Mouse (Mus musculus) forebrain, embryonic 13.5 days (tissue): ENCODE data around the gene Ephb2. TPM values are rescaled to one million over a fixed set of nuclear protein-coding genes. Genes with fewer than 3 reads are reported as not detected.

Experiments
- ATAC-seq: fragments of 200-750 bp; cut with Nextera tagmentation; 2 replicates; pipeline ENCODE4 v1.8.0; 2017
- H3K27ac ChIP-seq: fragments of 300-500 bp; sonication (generic); 2 replicates; pipeline ENCODE4 v1.5.1; 2015; ENCODE audit warnings: inconsistent platforms, mild to moderate bottlenecking, moderate library complexity
- H3K27me3 ChIP-seq: fragments of 300-500 bp; sonication (generic); 2 replicates; pipeline ENCODE4 v1.6.1; 2015; ENCODE audit warnings: mild to moderate bottlenecking, inconsistent platforms
- H3K36me3 ChIP-seq: fragments of 300-500 bp; sonication (generic); 2 replicates; pipeline ENCODE4 v1.6.1; 2015; ENCODE audit warnings: mild to moderate bottlenecking, inconsistent platforms; ENCODE audit not compliant: poor library complexity, severe bottlenecking
- H3K4me1 ChIP-seq: fragments of 300-500 bp; sonication (generic); 2 replicates; pipeline ENCODE4 v1.6.1; 2015; ENCODE audit warnings: inconsistent platforms
- H3K4me2 ChIP-seq: fragments of 300-500 bp; sonication (generic); 2 replicates; pipeline ENCODE4 v1.6.1; 2015; ENCODE audit warnings: inconsistent platforms, mild to moderate bottlenecking, moderate library complexity
- H3K4me3 ChIP-seq: fragments of 300-500 bp; sonication (generic); 2 replicates; pipeline ENCODE4 v1.5.1; 2015; ENCODE audit warnings: mild to moderate bottlenecking, inconsistent platforms
- H3K9ac ChIP-seq: fragments of 300-500 bp; sonication (generic); 2 replicates; pipeline ENCODE4 v1.6.1; 2015; ENCODE audit warnings: mild to moderate bottlenecking, inconsistent platforms
- H3K9me3 ChIP-seq: fragments of 300-500 bp; sonication (generic); replicated peaks from 2 replicates; pipeline ENCODE4 v1.6.1; 2016; ENCODE audit warnings: inconsistent platforms
- WGBS: fragments of 180-500 bp; shearing (Covaris S2); methylation state at CpG from one replicate; pipeline ENCODE4 v1.1.7; 2015; 5-methylcytosine and 5-hydroxymethylcytosine counted together
- polyA plus RNA-seq: library from polyadenylated mRNA; unstranded; fragments of >200 nt; fragmentation: Nextera tagmentation; extraction: Ambion mirVana; gene quantifications from 2 replicates; pipeline ENCODE4 v1.2.1, GENCODE M21; 2015

Gene Ephb2
- polyA plus RNA-seq, 1 experiment from 2014 or later = 10.7 TPM

- no peak overlapping the region for H3K4me3 ChIP-seq
- no peaks in the 10 kb centered on the region for H3K9me3 ChIP-seq
- WGBS = 79% methylated on average over 8 of the region's 8 CpGs
- H3K27me3 ChIP-seq = peaks cover 13% of the 10 kb centered on the region
- peaks cover 11% of the 10 kb centered on the region for H3K36me3 ChIP-seq
- no peak overlapping the region for H3K4me2 ChIP-seq
- peak overlapping the region; percentile 58; the same call in 1 of the 2 replicates for H3K9ac ChIP-seq
- ATAC-seq = no peak
- H3K27ac ChIP-seq = peak overlapping the region; percentile 96
- H3K4me1 ChIP-seq = peaks cover 97% of the 10 kb centered on the region
These were observed 81.5 kb downstream of the Ephb2 start for GRCm38 (mm10) chr4:136754256-136754655.

GRCm38 (mm10) chr4:136751355-136752020 lies 84.3 kb downstream of the Ephb2 start:
- peak overlapping the region; percentile 84 for H3K27ac ChIP-seq
- H3K4me2 ChIP-seq = peak overlapping the region; percentile 49
- H3K36me3 ChIP-seq = no peaks in the 10 kb centered on the region
- WGBS = 13% methylated on average over 4 of the region's 4 CpGs
- no peak overlapping the region for H3K9ac ChIP-seq
- H3K4me3 ChIP-seq = no peak overlapping the region
- H3K27me3 ChIP-seq = peaks cover 33% of the 10 kb centered on the region
- H3K9me3 ChIP-seq = no peaks in the 10 kb centered on the region
- ATAC-seq = no peak
- peaks cover 76% of the 10 kb centered on the region for H3K4me1 ChIP-seq

GRCm38 (mm10) chr4:136750578-136751338 lies 85.0 kb downstream of the Ephb2 start:
- Histone ChIP-seq H3K4me2 (peak overlapping the region; percentile 49), H3K4me1 (peaks cover 69% of the 10 kb centered on the region), H3K27me3 (peaks cover 33% of the 10 kb centered on the region), H3K27ac (peak overlapping the region; percentile 84), H3K9ac (peak overlapping the region; percentile 55), H3K9me3 (no peaks in the 10 kb centered on the region), H3K36me3 (no peaks in the 10 kb centered on the region), H3K4me3 (no peak overlapping the region)
- peak; percentile 44 for ATAC-seq
- WGBS = 3% methylated on average over 19 of the region's 19 CpGs

GRCm38 (mm10) chr4:136749851-136750577 lies 85.8 kb downstream of the Ephb2 start:
- Histone ChIP-seq H3K4me1 (peaks cover 61% of the 10 kb centered on the region), H3K9ac (peak overlapping the region; percentile 55), H3K27ac (peak overlapping the region; percentile 84), H3K4me3 (no peak overlapping the region), H3K36me3 (no peaks in the 10 kb centered on the region), H3K4me2 (peak overlapping the region; percentile 49), H3K27me3 (peaks cover 33% of the 10 kb centered on the region), H3K9me3 (no peaks in the 10 kb centered on the region)
- peak; percentile 89 for ATAC-seq
- WGBS = 4% methylated on average over 19 of the region's 19 CpGs

- Histone ChIP-seq H3K4me2 (peak overlapping the region; percentile 49), H3K9ac (peak overlapping the region; percentile 55), H3K9me3 (no peaks in the 10 kb centered on the region), H3K4me3 (no peak overlapping the region), H3K27ac (peak overlapping the region; percentile 84), H3K27me3 (peaks cover 33% of the 10 kb centered on the region), H3K4me1 (peaks cover 56% of the 10 kb centered on the region), H3K36me3 (no peaks in the 10 kb centered on the region)
- WGBS = 6% methylated on average over 4 of the region's 4 CpGs
- ATAC-seq = no peak
These were observed 86.4 kb downstream of the Ephb2 start for GRCm38 (mm10) chr4:136749431-136749830.

- Histone ChIP-seq H3K4me2 (no peak overlapping the region), H3K27me3 (peaks cover 33% of the 10 kb centered on the region), H3K4me1 (peaks cover 54% of the 10 kb centered on the region), H3K9ac (no peak overlapping the region), H3K9me3 (no peaks in the 10 kb centered on the region), H3K4me3 (no peak overlapping the region), H3K27ac (peak overlapping the region; percentile 84), H3K36me3 (no peaks in the 10 kb centered on the region)
- ATAC-seq = no peak
- WGBS = 52% methylated on average over 7 of the region's 7 CpGs
These were observed 86.9 kb downstream of the Ephb2 start for GRCm38 (mm10) chr4:136748842-136749392.

- H3K27me3 ChIP-seq = peaks cover 23% of the 10 kb centered on the region
- ATAC-seq = no peak
- WGBS = 78% methylated on average over 1 of the region's 1 CpGs
These were observed 89.3 kb downstream of the Ephb2 start for GRCm38 (mm10) chr4:136746516-136746915.

GRCm38 (mm10) chr4:136742677-136743076 lies 93.1 kb downstream of the Ephb2 start:
- H3K27ac ChIP-seq = peak overlapping the region; percentile 54; the same call in 1 of the 2 replicates
- H3K36me3 ChIP-seq = peaks cover 8% of the 10 kb centered on the region; the same call in 1 of the 2 replicates
- no peak overlapping the region for H3K9ac ChIP-seq
- 7% methylated on average over 5 of the region's 5 CpGs for WGBS
- H3K4me3 ChIP-seq = no peak overlapping the region
- ATAC-seq = no peak
- no peak overlapping the region for H3K4me2 ChIP-seq
- no peaks in the 10 kb centered on the region for H3K9me3 ChIP-seq
- H3K27me3 ChIP-seq = peaks cover 10% of the 10 kb centered on the region
- peaks cover 49% of the 10 kb centered on the region for H3K4me1 ChIP-seq

More at GRCm38 (mm10) chr4:136746516-136746915, 89.3 kb downstream of the Ephb2 start:
- H3K9ac ChIP-seq = no peak overlapping the region
- H3K27ac ChIP-seq = no peak overlapping the region
- H3K4me3 ChIP-seq = no peak overlapping the region
- no peak overlapping the region for H3K4me2 ChIP-seq
- no peaks in the 10 kb centered on the region for H3K36me3 ChIP-seq
- peaks cover 57% of the 10 kb centered on the region for H3K4me1 ChIP-seq
- no peaks in the 10 kb centered on the region for H3K9me3 ChIP-seq

GRCm38 (mm10) chr4:136741840-136742239 lies 93.9 kb downstream of the Ephb2 start:
- no peak for ATAC-seq
- no peak overlapping the region for H3K9ac ChIP-seq
- peaks cover 49% of the 10 kb centered on the region for H3K4me1 ChIP-seq
- H3K9me3 ChIP-seq = no peaks in the 10 kb centered on the region
- peaks cover 8% of the 10 kb centered on the region; the same call in 1 of the 2 replicates for H3K36me3 ChIP-seq
- no peak overlapping the region for H3K4me2 ChIP-seq
- 0 out of 2 replicates have a peak, but pooled peaks cover 3% of the 10 kb centered on the region for H3K27me3 ChIP-seq
- peak overlapping the region; percentile 45 for H3K27ac ChIP-seq
- H3K4me3 ChIP-seq = no peak overlapping the region
- 58% methylated on average over 14 of the region's 14 CpGs for WGBS

GRCm38 (mm10) chr4:136740963-136741362 lies 94.8 kb downstream of the Ephb2 start:
- 96% methylated on average over 5 of the region's 5 CpGs for WGBS
- no peak overlapping the region for H3K9ac ChIP-seq
- 0 out of 2 replicates have a peak, but pooled peaks cover 2% of the 10 kb centered on the region for H3K27me3 ChIP-seq
- no peak for ATAC-seq
- H3K4me3 ChIP-seq = no peak overlapping the region
- H3K4me2 ChIP-seq = no peak overlapping the region
- H3K4me1 ChIP-seq = peaks cover 55% of the 10 kb centered on the region
- no peak overlapping the region for H3K27ac ChIP-seq
- no peaks in the 10 kb centered on the region for H3K9me3 ChIP-seq
- H3K36me3 ChIP-seq = peaks cover 8% of the 10 kb centered on the region; the same call in 1 of the 2 replicates

GRCm38 (mm10) chr4:136739189-136739588 lies 96.6 kb downstream of the Ephb2 start:
- no peak overlapping the region for H3K4me2 ChIP-seq
- no peak overlapping the region for H3K4me3 ChIP-seq
- H3K9me3 ChIP-seq = no peaks in the 10 kb centered on the region
- no peak for ATAC-seq
- H3K27me3 ChIP-seq = 0 out of 2 replicates have a peak, but pooled peaks cover 2% of the 10 kb centered on the region
- 12% methylated on average over 11 of the region's 11 CpGs for WGBS
- H3K9ac ChIP-seq = no peak overlapping the region
- H3K4me1 ChIP-seq = peaks cover 73% of the 10 kb centered on the region
- H3K36me3 ChIP-seq = peaks cover 8% of the 10 kb centered on the region; the same call in 1 of the 2 replicates
- no peak overlapping the region for H3K27ac ChIP-seq
